Mouse (Mus musculus): ENCODE data around the gene Zfp711.

Zfp711 gene

DNA sequence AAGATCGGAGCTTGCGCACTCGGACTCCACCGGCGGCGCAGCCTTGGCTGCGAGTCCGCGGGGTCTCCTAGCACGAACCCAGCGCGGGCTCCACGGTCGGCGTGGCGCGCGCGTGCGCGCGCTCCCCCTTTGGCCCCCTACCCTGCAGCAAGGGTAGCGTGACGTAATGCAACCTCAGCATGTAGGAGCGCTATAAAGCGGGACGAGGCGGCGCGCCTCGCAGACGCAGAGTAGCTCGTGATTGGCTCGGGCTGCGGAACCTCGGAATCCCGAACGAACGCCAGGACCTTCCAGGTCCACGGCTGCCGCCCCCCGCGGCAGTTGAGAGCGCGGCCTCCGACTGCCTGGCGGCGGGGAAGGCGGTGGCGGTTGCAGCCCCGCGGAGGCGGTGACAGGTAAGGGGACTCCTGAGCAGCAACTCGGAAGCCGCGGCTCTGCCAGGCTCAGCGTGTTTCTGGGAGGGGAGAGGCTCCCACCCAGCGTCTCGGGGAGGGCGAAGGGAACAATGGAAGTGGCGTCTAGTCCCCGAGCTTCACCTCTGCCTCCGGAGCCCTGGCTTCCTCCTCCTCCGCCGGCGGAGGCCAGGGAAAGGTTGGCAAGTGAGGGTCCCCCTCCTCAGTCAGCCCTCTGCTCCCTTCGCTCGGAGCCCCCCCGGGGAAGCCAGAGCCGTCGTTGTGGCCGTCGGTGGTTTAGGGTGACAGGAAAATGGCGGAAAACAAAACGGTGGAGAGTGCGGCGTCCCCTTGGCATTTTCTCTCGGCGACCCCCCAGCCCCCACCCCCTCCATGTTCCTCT lies at the start of gene Zfp711:
Zfp711 (plus strand) TSS at position 16 of the 795 bp plus-strand sequence.
- H3K27me3 ChIP-seq (ENCODE audit: control insufficient read depth, insufficient read depth, low read length, poor library complexity, severe bottlenecking): no peaks in the 10 kb centered on the region
- H3K36me3 ChIP-seq (ENCODE audit: control insufficient read depth, insufficient read depth, low read length, poor library complexity, severe bottlenecking): no peaks in the 10 kb centered on the region
- no peak for DNase-seq (ENCODE audit: low read depth, low spot score)

DNA sequence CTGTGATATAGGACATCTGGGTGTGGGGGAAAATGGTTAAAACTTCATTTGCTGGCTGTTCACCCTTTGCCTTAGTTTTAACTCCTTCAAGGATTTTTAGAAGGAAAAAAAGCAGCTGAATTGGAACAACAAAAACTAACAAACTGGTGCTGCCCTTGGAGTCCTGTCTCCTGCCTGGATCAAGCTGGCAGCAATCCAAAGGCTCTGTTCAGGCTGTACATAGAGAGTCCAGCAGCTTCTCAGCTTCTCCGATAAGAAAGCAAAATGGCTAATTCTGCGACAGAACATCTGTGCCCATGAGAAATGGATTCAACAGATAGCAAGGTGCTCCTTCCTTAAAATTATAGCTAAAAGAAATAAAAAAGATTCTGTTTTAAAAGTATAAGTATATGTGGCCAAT lies 32.6 kb upstream of the Zfp711 start:
- no peaks in the 10 kb centered on the region for H3K27me3 ChIP-seq (ENCODE audit: control insufficient read depth, insufficient read depth, low read length, poor library complexity, severe bottlenecking)
- H3K36me3 ChIP-seq (ENCODE audit: control insufficient read depth, insufficient read depth, low read length, poor library complexity, severe bottlenecking): no peaks in the 10 kb centered on the region
- DNase-seq (ENCODE audit: low read depth, low spot score): no peak

DNA sequence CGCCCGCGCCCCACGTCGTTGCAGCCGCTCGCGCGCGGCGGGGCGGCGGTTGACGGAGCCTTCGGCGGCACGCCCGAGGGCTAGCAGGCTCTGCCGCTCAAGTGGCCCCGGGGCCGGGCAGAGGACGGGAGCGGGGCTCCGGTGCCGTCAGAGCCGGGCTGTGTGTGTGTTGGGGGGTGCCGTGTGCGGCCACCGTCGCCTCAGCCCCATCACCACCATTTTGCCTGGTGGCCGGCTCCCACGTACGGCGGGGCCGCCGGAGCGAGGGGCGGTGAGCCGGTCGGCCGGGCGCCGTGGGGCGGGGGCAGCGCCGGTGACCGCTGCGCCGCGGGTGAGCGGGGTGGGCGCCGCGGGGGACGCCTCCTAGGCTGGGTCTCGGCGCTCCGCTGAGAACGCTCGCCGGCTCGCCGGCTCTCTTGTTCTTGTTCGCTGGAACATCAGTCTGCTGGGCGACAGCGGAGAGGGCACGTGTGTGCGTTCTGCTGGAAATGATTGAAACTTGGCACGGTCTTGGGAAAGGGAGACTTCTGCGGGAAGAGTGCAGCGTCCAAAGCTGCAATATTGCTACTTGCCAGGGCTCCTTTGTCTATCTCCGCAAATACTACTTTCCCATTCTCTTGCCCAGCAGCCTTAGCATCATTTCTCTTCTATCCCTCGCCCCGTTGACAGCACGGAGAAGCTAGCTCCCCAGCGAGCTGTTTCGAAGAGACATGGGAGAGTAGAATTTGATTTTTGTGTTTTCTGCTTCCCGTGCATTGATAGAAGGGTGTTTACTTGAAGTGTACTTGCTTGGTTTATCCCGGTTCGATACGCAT lies 1.2 kb downstream of the Zfp711 start:
- Histone ChIP-seq H3K27me3 (ENCODE audit: control insufficient read depth, insufficient read depth, low read length, poor library complexity, severe bottlenecking) (no peaks in the 10 kb centered on the region), H3K36me3 (ENCODE audit: control insufficient read depth, insufficient read depth, low read length, poor library complexity, severe bottlenecking) (no peaks in the 10 kb centered on the region)
- no peak for DNase-seq (ENCODE audit: low read depth, low spot score)

DNA sequence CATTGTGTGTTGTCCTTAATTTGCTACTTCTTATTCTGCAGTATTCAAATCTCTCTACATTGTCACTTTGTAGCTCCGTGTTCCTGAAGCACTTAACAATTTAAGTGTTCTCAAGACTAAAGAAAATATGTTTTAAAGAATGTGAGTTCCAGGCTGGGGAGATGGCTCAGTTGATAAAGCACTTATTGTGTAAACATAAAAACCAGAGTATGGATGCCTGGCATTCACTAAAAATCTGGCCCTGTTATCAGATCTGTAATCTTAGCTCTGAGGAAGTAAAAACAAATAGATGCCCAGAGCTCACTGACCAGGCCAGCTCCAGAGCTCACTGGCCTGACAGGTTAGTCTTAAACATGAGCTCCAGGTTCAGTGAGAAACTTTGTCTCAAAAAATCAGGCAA lies 75.2 kb downstream of the Zfp711 start:
- Histone ChIP-seq H3K27me3 (ENCODE audit: control insufficient read depth, insufficient read depth, low read length, poor library complexity, severe bottlenecking) (no peaks in the 10 kb centered on the region), H3K36me3 (ENCODE audit: control insufficient read depth, insufficient read depth, low read length, poor library complexity, severe bottlenecking) (no peaks in the 10 kb centered on the region)
- DNase-seq (ENCODE audit: low read depth, low spot score): no peak

DNA sequence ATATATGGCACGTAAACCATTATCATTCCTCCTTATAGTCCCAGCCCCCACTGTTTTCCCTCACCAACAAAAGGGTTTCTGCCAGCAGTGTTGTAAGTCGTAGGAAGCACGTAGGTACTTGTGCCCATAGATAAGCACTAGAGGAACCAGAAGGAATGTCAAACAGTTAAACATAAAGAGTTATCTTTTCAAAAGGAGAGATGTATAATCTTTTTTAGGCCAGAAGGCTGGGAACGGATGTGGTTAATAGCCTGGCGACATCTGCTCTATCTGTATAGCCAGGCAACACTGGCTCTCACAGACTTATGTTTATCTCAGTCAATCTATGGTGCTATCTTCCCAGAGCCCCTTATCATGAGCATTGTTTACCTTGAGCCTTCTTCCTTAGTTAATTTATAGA lies 80.3 kb downstream of the Zfp711 start:
- H3K27me3 ChIP-seq (ENCODE audit: control insufficient read depth, insufficient read depth, low read length, poor library complexity, severe bottlenecking): no peaks in the 10 kb centered on the region
- DNase-seq (ENCODE audit: low read depth, low spot score): no peak
- H3K36me3 ChIP-seq (ENCODE audit: control insufficient read depth, insufficient read depth, low read length, poor library complexity, severe bottlenecking): no peaks in the 10 kb centered on the region

All from splenic B cell, adult 2 months (primary cell).